Mouse (Mus musculus) activated CD4-positive, CD25-positive, alpha-beta regulatory T cell, adult 4 months (primary cell): ENCODE data around the gene Hbq1b. TPM values are rescaled to one million over a fixed set of nuclear protein-coding genes. Genes with fewer than 3 reads are reported as not detected.

ENCODE experiments used
- ATAC-seq: one replicate; pipeline ENCODE4 v1.8.0; 2017
- polyA plus RNA-seq, 2 experiments: library from polyadenylated mRNA; unstranded; fragments of 100-300 nt; shearing (Covaris generic); gene quantifications; one replicate each; pipeline ENCODE4 v1.2.1; 2017

The Hbq1b gene
- polyA plus RNA-seq: not detected

DNA sequence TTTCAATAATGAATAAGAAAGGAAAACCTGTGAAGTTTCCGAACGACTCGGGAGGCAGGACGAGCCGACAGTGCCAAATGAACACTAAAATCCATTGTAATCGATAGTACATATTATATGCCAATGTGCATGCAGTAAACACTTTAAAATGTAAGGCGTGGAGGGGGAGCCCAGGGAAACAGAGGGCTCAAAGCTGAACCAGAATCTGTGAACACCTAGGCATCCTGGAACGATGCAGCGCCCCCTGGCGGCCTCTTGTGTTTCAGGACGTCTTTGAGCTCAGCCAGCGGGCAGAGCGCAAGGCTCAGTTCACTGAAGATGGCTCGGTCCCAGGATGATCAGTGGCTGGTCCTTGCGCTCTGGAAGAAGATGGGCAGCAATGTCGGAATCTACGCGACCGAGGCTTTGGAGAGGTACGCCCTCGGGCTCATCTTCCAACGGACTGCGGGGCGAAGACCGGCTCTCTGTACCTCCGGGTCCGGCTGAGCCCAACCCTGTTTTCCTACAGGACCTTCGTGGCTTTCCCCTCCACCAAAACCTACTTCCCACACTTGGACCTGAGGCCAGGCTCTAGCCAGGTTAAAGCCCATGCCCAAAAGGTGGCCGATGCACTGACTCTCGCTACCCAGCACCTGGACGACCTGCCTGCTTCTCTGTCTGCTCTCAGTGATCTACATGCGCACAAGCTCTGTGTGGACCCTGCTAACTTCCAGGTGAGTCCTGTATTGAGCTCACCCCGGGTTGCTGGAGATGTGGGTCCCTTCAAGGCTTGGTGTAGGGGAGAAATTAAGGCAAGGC is at the start of gene Hbq1b:
TSS of gene Hbq1b (plus strand) at position 271 of the 798 bp plus-strand sequence.
- ATAC-seq: peak; percentile 61

DNA sequence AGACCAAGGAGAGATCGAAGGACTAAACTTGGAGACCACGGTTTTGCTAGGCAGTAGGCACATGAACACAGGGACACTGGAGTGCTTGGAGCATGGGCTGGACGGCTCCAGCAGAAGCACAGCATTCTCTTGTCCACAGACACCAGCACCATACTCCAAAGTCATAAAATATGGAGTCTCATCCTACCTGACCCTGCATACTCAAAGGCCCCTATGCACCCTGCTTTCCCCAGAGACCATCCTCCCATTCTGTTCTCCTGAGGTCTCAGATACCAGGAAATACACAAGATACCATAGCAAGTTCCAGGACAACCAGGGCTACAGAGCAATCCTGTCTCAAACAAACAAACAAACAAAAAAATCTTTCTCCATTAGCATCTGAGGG is 49.4 kb upstream of the Hbq1b start:
- no peak for ATAC-seq

DNA sequence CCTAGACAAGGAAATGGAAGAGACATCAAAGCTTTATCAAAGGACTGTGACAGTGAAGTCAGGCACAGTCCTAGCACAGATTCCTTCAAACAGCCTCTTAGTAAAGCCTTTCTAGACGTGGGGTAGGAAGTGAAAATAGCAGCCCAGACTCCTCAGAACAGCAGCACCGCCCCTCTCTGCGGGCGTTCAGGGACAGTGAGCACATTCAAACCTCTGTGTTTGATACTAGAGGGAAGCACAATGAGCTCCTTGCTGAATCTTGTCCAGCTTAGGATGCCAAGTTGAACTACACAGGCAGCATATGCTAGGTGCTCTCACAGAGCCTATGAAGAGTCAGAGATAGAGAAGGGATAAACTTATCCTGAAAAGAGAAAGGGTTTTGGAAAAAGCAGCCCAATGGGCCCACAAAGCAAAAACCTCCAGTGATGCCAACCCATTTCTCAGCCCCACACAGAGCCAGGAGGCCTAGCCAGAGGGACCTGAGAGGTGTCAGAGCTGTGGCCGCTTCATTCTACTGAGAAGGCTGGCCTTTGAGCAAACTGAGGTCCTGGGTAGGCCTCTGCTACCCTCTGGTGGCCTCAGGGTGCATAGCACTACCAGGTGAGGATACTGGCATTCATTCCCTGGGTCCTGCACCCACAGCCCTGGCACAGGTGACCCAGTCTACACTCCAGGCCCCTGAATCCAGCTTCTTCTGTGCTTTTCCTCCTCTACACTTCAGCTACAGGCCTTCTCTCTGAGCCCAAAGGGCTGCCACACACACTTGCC is 48.5 kb upstream of the Hbq1b start:
- ATAC-seq: peak; percentile 82

DNA sequence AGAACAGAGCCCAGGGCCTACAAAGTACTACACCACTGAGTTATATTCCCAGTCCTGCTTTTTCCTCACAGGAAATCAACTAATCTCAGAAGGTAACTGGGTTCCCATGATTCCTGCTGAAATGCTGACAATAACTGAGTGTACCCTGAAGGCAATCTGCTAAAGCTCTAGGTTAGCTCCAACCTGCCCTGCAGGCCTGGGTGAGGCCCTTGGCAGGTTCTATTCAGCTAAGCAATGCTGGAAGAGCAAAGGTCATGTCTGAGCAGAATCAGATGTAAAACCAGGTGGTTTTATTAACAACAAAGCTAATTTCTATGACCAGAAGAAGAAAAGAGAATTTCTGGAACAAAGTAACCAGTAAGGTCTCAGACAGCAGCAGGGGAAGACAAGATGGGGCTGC is 45.4 kb upstream of the Hbq1b start:
- ATAC-seq: no peak

DNA sequence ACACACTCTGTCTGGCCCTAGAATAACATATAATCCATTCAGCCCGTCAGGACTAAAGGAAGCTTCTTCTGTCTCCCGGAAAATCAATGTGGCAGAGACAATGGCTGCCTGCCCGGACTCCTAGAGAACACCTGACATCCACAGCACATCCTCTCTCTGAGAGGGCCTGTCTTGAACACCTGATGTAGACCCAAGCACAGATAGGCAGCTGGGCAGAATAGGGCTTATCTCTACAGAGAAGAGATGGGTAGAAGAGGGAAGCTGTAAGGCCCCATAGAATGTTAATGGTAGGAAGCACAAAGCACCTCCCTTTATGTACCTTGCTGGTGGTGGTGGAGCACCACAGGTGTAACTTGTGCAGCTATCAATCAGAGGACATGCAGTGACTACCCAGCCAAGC is 44.6 kb upstream of the Hbq1b start:
- no peak for ATAC-seq

DNA sequence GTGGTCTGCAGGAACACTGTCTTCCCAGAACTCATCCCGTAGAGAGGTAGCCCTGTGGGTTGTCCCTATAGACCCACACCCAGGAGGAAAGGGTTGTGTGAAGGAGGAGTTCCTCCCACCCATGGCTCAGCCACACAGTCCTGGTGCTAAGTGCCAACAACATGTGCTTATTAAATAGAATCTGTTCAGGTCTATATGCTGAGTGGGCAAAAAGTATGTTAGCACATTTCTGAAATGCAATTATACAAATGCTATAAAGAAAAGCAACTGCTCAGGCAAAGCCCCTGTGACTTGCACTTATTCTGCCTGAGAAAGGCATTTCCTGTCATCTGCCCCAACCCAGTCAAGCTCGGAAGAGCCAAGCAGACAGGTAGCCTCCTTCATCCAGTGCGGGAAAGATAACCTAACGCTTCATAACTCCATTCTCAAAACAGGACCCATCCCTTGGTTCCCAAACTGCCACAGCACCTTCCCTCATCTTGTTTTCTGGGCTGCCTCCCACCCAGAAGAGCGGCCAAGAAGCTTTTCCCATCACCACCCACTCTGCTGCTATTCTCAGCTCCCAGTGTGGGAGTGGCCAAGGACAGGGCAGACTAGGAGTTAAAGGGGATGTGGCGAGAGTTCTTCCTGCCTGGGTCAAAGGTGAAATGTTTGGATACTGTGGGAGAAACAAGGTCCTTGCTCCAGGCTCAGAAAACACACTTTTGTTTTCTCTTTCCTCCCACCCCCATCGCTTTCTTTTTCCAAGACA is 43.4 kb upstream of the Hbq1b start:
- ATAC-seq: no peak

DNA sequence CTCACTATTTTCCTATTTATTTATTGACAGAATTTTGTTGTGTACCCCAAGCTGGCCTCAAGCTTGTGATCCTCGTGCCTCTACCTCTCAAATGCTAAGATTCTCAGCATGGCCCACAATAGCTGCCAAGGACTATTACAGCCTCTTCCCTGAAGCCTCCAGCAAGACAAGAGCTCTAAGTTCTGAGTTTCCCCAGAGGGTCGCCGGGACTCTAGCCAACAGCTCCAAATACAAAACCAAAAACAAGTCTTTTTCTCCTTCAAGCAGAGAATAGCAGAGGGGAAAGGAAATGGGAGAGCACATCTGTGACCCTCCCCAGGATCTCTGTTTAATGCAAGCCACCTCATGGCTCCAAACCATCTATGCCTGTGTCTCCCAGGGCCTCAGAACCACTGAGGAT is 42.7 kb upstream of the Hbq1b start:
- ATAC-seq: no peak

DNA sequence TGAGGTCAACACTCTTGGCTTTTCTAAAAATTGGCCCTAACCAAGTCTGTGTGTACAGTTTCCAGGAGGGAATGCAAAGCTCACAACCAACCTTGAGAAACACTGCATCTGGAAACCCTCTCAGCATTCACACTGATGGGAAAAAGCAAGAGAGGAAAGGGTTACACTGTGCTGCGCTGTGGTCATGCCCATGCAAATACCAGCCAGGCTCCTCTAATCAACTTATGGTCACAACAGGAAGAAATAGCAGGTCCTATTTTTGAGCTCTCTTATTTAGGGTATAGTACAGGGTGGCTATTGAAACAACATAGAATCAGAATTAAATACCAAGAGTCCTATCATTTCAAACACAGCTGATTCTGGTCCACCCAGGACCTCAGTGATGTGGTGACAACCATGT is 42.1 kb upstream of the Hbq1b start:
- no peak for ATAC-seq

DNA sequence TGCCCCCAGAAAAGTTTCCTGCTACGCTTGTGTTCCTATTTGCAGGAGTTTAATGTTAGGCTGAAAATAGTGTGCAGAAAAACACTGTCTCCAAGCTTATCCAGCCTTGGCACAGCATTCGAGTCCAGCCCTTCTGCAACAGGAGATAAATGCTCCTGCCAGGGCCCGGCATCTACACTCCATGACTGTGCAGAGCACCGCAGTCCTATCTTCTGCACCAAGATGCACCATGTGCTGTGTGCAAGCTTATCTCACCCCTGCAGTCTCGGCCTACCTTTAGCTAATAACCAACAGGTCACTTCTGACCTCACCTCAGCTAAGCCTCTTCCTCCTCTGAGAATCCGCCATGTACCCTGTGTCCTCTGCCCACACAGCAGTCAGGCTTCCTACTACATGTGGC is 41.2 kb upstream of the Hbq1b start:
- no peak for ATAC-seq

DNA sequence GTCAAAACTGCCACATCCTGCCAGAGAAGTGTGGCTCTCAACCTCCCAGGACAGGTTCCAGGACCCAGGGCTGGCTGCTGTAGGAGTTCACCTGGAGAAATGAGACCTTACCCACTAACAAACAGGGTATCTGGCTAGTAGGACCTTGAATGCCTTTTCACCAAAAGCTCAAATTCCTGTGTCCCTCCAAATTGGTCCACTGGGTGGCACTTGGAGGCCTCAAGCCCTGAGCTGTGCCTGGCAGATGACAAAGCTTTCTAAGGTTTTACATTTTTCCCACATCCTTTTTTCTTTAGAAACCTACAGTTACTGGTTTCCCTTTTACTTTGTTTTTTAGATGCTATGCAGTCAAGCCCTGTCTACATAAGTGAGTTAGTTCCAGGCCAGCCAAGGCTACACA is 39.7 kb upstream of the Hbq1b start:
- ATAC-seq: no peak

DNA sequence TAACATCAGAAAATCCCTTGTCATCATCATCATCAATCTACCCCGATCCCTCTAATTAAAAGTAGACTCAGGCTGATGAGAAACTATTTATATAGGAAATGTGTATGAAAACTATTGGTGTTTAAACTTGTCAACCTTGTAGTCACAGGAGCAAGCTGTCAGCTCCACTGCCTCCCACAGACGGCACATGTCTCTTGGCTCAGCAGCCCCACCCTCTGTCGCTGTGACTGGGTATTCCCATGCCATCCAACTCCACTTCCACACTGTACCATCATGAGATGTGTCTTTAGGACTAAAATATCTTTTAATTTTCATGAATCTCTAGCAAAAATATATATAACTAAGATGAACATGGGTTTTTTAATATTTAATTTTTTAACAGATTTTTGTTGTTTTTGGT is 38.4 kb upstream of the Hbq1b start:
- ATAC-seq: no peak

DNA sequence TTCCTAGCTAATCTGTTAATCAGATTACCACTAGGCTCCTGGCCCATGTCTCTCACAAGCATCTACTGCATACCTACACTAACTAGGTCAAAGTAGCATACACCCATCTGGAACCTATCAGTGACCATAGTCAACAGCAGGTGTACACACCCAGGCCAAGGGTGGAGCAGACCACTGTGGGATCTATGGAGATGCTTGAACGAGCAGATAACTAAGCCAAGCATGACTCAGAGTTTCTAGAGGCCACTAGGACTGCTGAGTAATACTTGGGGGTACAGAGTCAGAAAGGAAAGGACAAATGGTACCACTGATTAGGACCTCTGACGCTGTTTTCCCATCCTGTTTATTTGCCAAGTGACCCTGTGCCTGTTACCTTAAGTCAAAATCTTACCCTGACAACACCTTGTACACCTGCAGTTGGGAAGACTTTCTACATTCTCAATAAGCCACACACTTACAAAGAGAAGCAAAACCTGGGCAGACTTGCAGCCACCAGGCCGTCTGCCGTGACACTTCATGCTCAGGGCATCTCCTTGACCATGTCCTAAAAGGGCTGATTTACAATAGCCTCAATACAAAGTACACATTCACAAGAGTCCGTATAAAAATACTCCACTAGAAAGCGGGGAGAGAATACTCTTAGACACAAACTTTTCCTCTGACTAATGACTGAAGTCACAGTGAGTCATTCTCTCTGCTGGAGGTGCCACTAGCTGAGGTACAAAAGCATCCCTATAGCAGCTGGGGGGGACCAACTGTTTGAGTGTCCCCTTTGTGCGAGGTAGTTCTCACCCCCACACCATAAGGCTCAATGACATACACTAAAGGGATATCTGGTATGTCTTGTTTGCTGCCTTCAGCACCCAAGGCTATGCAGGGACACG is 35.6 kb upstream of the Hbq1b start:
- no peak for ATAC-seq

DNA sequence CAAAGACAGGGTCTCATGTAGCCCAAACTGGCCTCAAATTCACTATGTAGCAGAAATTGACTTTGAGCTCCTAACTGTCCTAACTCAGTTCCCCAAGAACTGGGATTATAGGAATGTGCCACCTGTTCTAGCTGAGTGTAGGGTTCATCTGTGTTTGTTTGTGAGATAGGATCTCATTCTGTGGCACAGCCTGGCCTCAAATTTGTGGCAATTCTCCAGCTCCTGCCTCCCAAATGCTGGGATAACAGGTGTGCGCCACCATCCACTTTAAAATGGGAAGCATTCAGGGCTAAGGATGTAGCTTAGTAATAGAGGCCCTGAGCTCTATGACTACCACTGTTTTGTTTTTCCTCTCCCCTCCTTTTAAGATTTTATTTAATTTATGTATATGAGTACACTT is 33.6 kb upstream of the Hbq1b start:
- ATAC-seq: no peak

DNA sequence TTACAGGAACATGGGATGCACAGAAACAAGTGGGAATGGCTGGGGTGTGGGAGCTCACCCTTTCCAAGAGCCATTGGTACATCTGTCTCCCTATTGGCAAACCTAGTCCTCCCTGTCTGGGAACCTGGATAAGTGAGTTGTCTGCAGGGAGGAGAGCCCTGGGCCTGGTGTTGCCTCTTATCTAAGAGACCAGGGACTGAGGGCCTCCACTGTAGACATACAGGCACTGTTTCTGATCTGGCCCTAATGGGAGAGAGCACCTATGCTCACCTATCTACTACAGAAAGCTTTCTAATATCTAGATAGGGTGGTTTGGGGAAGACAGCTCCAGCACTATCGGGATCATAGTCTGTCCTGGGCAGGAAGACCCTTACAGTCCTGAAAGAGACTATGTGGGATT is 30.6 kb upstream of the Hbq1b start:
- ATAC-seq: no peak

DNA sequence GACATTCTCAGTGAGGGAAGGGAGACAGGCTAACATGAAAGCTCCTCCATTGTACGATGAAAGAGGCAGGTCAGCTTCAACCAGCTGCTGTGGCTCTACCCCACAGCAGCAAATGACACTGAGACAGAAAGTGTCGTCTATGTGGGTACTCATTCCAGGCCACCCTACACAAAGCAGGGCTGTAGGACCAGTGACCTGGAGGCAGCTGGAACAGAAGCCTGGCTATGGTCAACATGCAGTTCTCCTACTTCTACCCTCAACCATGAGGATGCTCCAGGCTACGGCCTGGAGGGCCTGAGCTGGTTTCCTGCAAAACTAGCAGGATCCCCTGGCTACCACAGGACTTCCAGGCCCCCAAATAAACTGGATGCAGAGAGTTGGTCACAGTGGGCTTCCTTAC is 30.2 kb upstream of the Hbq1b start:
- no peak for ATAC-seq

DNA sequence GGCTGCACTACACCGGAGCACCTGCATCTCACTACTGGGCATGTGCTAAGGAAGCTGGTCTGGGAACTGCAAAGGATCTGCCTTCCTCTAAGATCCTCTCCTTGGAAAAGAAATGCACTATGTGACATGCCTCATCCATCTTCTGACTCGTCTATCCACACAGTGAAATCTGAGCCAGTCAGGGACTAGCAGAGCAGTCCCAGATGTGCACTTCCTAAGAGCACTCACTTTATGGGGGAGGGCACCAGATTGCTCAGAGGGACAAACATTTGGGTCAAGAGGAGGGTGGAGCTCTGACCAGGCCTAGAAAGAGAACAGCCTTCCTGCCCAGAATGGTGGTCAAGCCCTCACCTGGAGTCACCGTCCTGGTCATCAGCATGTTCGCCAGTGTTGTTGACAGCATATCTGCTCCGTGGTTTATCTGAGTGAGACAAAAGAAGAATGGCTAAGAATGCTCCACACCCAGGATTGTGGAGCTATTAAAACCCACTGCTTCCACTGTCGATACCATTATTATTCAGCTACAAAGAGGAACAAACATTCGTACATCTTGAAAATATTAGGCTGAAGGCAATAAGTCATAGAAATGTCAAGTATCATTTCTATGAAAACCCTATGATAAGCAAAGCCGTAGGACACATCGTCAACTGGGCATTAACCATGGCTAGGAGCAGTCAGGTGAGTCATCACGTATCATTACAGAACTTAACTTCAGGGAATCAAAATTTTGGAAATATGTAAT is 23.9 kb upstream of the Hbq1b start:
- ATAC-seq: no peak

DNA sequence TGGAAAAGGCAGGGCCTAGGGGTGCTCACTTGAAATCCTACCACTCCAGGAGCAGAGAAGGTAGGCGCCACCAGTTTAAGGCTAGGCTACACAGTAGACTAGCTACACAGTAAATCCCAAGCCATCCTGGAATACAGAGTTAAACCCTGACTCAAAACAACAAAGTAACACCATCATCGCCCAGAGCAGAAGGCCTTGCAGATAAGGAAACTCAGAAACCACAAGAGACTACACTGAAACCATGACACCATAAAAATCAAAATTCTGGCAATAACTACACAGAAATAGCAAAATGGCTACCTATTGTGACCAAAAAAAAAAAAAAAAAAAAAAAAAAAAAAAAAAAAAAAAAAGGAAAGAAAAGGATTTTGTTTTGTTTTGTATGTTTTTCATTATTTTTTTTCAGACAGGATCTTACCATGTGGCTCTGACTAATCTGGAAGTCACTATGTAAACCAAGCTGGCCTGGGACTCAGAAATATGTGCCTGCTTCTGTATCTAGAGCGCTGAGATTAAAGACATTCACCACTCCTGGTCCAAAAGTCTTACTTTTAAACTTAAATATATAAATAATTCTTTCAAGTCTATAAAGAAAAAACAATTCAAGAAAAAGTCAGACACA is 21.5 kb upstream of the Hbq1b start:
- no peak for ATAC-seq

DNA sequence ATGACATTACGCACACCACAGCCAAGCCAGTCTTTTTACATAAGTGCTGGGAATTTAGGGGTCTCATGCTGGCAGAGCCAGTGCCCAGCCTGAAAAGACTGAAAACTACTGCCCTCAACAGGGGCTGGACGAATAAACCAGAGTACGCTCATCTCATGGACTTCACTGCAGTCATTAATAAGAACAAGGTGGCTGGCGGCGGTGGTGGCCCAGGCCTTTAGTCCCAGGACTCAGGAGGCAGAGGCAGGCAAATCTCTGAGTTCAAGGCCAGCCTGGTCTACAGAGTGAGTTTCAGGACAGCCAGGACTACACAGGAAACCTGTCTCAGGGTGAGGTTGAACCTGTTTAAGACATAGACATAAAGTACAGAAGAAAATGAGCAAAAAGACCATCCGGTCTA is 20.6 kb upstream of the Hbq1b start:
- no peak for ATAC-seq

DNA sequence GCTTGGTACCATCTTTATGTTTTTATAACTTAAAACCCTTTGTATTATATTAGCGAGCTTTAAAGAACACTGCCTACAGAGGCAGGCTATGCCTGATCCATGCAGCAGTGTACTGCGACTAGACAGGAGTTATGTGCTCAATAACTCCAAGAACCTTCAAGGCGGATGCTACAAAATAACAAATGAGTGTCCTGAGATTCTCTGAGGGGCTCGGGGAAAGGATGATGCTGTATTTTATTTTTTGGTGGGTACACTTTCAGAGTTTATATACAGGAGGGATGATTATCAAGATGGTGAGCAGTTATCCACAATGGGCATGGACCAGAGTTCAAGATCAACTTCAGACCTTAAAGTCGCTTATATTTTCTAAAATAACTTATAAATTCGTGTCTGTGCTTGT is 20.0 kb upstream of the Hbq1b start:
- no peak for ATAC-seq

DNA sequence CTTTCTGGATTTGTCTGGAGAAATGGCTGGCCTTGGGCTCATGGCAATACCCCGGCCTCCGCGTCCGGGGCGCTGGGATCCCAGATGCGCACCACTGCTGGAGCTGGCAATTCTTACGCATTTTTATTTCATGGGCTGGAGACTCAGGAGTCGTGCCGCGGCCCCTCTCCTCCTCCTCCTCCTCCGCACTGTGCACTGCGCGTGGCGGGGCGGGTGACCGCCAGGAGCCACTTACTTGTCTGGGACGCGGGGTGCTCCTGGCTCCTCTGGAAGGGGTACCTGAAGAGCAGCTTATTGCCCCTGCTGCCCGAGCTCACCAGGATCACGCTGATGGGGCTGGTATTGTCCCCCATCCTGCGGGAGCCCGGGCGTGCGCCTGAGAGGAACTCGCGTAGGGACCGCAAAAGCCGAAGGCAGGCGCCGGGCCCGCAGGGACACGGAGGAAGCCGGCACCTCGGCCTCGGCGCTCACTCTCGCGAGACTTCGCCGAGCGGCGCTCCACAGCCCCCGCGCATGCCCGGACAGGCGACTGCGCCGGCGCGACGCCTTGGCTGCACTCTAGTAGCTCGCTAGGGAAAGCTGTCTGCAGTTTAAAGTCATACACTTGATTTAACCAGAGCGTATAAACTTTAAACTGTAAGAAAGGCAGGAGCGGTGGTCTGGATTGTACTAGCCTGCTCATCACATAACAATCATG is 19.4 kb upstream of the Hbq1b start, which contains the start of gene Nprl3:
TSS of gene Nprl3 (minus strand) at position 520 of the 697 bp plus-strand sequence.
- ATAC-seq: peak; percentile 95

DNA sequence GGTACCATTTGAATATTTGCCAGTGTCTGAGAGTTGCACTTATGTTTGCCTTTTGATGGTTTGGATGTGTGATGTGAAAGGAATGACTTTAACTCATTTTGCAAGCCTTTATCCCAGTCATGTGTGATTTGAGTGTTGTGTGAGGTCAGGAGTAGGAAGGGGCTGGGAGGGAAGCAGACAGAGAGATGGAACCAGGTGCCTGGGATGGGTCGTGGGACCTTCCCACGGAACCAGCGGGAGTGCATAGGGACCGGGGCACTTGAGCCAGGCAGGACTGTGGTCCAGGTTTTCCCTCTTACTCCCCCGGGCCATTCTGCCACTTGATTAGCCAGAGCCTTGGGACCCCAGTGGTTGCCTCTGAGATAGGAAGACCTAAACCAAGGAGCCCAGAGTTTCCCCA is 18.8 kb upstream of the Hbq1b start:
- ATAC-seq: no peak
